Mouse (Mus musculus): ENCODE results near the gene Sept9.

Gene Sept9

DNA sequence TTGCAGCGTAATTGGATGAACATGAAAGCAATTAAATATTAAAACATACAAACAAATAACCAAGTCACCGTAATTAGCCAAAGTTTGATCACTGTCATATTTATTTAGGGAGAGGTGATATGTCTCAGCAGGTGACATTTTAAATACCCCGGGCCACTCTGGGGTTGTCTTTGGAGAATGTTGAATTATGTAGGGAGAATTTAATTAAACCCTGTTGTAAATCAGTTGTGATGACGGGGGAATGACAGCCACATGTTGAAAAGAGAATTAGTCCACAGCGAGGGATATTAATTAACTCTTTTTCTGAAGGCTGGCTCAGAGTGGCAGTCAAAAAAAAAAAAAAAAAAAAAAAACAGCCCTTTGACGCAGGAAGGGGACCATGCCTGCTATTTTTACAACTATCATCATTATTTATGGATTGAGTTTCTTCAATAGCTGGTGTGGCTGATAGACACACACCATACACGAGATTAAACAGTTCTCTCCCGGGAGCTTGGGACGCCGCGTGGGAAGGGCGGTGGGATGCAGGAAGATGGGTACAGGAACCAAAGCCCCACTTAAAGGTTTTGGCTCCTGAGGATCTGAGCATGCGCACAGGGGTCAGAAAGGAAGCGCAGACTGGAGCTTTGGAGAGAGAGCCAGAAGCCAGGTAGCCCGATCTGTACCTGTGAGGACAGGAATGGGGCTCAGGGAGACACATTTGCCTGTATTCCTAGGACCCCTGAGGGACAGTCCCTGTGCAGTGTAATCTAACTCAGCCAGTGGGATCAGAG, 186.1 kb downstream of the Sept9 start:
- no peak for DNase-seq

DNA sequence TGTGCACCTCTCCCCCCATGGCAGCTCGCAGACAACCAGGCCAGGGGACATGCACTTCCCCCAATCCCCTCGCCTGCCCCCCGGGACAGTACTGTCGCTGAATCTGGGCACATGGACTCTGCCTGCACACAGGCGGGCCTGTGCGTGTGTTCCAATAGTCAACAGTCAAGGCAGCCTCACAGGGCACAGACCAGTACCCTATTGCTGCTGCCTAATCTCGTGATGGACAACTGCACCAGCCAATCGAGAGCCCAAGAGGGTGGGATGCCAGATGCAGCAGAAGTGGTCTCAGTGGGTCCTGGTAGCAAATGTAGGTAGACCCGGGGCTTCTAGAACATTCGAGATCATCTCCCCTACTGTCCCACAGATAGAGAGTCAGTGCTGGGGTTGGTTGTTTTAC, 187.8 kb downstream of the Sept9 start:
- DNase-seq, result no peak

DNA sequence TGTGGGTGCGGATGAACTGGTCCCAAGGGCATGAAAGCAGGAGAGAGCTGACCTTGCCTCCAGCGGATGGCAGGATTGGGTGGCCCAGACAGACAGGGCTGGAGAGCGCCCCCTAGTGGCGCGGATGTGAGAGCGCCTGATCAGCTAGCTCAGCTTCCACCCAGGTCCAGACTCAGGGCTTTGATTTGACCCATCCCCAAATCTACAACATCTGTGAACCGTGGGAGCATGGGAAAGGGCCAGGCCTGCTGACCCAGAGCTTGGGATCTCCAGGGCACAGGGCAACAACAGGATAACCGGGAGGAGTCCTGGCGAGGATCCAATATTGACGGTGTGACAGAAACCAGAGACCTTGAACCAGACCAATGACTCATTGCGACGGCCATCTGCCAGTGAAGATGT, 190.5 kb downstream of the Sept9 start:
- DNase-seq, result peak; percentile 41 to 52

GRCm38 (mm10) chr11:117390774-117391534, 191.5 kb downstream of the Sept9 start:
- no peak for DNase-seq

- no peak for DNase-seq
These were observed 192.8 kb downstream of the Sept9 start for GRCm38 (mm10) chr11:117392251-117392650.

DNA sequence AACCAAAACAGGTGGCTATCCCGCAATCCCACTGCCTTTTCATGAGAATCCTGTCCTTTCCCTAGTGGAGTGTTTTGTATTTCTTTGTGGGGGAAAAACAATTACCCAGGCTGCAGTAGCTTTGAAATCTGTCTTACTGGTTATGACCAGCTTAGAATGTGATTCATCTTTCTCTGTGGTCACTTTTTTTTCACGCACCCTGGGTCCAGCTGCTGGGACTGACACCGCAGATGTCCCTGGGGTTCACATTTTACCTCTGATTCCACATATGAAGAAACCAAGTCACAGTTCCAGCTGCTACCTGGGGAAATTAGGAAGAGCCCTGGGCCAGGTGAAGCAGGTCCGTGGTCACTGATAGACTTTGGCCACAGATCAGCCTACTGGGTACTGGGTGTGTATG, 194.3 kb downstream of the Sept9 start:
- no peak for DNase-seq

DNA sequence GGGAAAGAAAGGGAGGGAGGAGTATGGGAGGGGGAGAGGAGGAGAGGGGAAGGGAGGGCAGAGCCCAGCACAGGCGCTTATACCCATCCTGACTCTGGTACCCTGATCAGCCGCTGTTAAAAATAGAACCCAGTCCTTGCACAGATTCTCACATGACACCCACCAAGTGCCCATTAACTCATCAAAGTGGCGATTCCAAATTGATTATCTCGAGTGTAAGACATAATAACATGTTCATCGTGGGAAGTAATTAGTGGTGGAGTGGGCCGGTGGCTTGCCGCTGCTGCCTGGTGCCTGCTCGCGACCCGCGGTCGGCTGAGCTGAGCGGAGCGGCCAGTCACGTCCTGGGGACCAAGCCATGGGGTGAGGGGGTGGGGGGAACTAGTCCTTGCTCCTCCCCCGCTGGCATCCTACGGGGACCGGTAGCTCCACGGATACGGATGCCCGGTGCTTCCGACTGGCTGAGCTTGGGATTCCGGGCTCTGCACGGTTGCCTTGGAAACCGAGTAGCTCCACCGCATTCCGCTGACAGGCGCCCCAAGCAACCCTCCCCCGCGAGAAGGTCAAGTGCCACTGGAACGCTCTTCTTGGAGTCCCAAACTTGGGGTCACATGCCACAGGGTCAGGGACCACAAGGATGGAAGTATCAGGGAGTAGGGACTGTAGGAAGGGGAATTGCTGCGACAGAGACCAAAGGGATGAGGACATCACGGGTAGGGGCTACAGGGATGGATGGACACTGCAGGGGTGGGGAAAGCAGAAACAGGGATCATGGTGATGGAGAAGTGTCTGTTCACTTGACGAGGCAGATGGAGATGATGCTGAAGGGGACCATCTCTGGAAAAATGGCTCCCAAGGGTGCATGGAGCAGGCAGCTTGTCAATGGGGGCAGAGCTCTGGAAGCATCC, 195.0 kb downstream of the Sept9 start:
- DNase-seq, result no peak

GRCm38 (mm10) chr11:117395228-117395627, 195.8 kb downstream of the Sept9 start:
- DNase-seq, result no peak

GRCm38 (mm10) chr11:117396929-117397328, 197.5 kb downstream of the Sept9 start:
- no peak for DNase-seq

GRCm38 (mm10) chr11:117397755-117398154, 198.3 kb downstream of the Sept9 start:
- peak in 1 of 2 experiments; percentile 35 for DNase-seq

DNA sequence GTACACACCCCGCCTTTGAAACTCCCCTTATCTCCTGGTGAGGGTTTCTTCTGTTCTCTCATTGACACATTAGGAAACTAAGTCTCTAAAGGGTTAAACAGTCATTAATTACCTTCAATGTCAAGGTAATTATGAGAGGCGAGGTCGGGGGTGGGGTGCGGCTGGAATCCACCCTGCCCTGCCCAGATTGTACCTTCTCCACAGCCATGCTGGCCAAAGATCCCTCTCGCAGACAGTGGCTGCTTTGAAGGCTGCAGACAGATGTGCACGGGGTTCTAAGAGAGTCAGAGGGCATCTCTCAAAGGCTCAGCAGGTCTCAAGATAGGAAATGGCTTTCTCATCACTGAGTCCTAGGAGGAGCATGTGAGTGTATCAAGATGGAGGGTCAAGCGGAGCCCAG, 198.7 kb downstream of the Sept9 start:
- no peak for DNase-seq

DNA sequence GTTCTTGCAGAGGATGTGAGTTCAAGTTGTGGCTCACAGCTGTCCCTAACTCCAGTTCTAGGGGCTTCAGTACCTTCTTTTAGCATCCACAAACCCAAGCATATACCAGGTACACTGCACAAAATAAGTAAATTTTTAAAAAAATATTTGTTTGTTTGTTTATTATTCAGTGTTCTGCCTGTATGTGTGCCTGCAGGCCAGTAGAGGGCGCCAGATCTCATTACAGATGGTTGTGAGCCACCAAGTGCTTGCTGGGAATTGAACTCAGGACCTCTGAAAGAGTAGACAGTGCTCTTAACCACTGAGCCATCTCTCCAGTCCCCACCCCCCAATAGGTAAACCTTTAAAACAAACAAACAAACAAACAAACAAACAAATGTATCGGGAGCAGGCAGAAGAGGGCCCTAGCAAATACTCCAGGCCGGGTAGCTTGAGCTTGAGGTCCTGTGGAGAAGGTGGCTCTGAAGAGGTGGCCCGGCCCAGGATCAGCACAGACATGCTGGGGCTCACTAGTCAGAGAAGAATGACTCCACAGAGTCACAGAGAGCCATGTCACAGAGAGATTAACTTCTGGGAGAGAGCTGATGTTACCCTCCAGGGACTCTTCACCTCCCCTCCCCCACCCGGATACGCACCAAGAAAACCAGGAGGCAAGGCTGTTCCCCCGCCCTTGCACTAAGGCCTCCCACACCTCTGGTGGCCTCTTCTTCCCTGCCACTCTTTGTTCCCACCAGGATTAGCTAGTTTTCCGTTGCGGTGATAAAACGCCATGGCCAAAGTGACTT, 202.3 kb downstream of the Sept9 start:
- DNase-seq, result no peak

- no peak for DNase-seq
These were observed 203.1 kb downstream of the Sept9 start for GRCm38 (mm10) chr11:117402550-117402949.

- no peak for DNase-seq
These were observed 203.6 kb downstream of the Sept9 start for GRCm38 (mm10) chr11:117403073-117403472.

- DNase-seq, result no peak
These were observed 204.3 kb downstream of the Sept9 start for GRCm38 (mm10) chr11:117403781-117404180.

- DNase-seq, result no peak
These were observed 207.2 kb downstream of the Sept9 start for GRCm38 (mm10) chr11:117406711-117407110.

DNA sequence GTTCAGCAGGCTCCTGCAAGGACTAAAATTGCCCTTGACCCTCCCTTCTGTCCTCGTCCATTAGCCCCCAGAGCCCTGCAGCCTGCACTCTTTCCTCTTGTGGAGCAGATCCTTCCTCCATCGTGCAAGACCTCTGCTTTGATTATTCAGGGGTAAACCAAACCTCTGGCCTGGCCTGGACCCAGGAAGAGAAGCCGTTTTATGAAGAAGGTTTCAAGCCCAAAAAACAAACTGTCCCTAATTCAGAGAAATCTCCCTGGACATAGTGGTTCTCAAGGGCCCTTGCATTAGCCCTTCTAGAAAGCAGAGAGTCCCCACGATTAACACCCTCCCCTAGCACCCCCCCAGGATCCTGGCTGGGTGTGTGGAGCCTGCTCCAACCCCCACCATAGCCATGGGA, 207.7 kb downstream of the Sept9 start:
- DNase-seq, result no peak

GRCm38 (mm10) chr11:117407651-117408441, 208.4 kb downstream of the Sept9 start:
- peak; percentile 46 to 54 for DNase-seq

DNA sequence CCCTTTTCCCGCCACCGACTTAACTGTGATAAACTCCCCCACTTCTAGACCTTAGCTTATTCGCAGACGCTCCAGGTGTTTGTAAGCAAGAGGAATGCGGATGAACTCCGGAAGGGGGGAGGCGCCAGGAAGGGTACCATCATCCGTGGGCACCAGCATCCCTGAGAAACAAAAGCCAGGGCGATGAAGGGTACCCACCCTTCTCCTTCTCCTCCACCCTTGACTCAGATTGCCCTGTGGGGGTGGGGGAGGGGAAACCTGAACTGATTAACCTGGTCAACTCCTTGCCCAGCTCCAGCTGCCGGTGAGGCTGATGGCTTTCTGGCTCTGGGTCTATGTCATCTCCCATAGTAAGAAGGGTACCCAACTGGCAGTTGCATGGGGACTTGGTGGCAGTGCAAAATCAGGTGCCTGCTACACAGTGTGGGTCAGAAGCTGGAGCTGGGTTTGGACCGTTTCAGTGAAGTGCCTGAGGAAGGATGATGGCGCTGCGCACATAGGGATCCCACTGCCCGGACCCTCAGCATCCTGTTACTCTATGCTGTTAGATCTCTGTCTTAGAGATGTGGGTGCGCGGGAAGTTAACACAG, 209.1 kb downstream of the Sept9 start:
- no peak for DNase-seq

GRCm38 (mm10) chr11:117409331-117409730, 209.9 kb downstream of the Sept9 start:
- no peak for DNase-seq

- no peak for DNase-seq
These were observed 210.6 kb downstream of the Sept9 start for GRCm38 (mm10) chr11:117410059-117410458.
